Mouse (Mus musculus) inflammation-experienced regulatory T-cells (primary cell): ENCODE measurements around the gene Spint3. TPM values are rescaled to one million over a fixed set of nuclear protein-coding genes. Genes with fewer than 3 reads are reported as not detected.

Source experiments
- polyA plus RNA-seq, 2 experiments: library from polyadenylated mRNA; unstranded; fragments of 100-300 nt; shearing (Covaris generic); gene quantifications; one replicate each; pipeline ENCODE4 v1.2.1; 2017

Spint3 gene
- polyA plus RNA-seq, result not detected

DNA sequence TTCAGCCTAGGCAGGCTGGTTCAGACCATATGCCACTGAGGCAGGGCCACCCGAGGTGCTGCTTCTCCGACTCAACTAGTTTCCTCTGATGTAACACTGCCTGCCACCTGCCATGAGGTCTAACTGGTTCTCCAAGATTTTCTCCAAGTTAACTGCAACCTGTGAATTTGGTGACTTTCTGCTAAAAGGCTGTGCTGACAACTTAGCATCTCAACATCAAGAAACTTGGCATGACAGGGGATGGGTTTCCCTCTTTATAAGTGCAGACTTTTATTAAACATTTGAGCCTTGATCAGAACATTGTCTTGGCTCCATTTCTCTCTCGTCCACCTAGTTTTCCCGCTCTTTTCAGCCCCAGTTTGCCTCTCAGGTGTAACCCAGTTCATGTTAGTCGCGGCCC, at the start of gene Spint3:
Gene Spint3, minus strand, starts transcription at position 101 of the 400 bp plus-strand sequence.

DNA sequence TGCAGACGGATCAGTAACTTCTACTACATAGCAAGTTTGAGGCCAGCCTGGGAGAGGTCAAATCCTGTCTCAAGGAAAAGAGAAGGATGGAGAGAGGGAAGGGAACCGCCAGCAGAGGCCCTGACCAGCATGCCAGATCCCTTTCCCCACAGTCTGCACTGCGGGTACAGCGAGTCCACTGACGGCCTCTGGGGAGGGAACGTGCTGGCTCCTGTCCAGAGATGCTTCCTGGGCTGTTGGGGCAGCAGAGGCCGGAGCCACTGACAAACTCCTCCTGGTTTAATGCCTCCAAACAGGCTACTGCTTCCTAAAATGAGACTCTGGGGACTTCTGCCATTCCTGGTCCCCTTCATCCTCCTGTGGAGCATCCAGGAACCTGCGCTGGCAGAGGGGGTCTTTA, 40.2 kb upstream of the Spint3 start, which contains the start of the genes Wfdc6b and Wfdc8:
Gene Wfdc6b, plus strand, starts transcription at position 52 of the 400 bp plus-strand sequence.
Gene Wfdc8, minus strand, starts transcription at position 156 of the 400 bp plus-strand sequence.

DNA sequence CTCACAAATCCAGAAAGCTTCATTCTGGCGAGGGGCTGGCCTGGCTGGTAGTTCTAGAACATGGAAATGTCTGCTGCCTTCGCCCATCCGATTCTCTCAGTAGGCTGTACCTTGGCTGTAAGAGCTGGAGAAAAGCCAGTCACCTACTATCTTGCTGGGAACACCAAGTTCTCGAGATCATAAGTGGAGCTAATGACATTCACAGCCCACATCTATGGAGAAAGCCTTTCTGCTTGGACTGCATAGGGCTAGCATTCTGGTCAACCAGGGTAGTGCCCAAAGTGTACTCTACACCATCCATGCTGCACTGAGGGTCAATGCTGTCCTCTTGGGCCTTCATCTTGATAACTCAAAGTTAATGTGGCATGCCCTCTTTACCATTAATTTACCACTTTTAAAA, 20.2 kb upstream of the Spint3 start, which contains the start of gene Eppin:
Gene Eppin, minus strand, starts transcription at position 101 of the 400 bp plus-strand sequence.

DNA sequence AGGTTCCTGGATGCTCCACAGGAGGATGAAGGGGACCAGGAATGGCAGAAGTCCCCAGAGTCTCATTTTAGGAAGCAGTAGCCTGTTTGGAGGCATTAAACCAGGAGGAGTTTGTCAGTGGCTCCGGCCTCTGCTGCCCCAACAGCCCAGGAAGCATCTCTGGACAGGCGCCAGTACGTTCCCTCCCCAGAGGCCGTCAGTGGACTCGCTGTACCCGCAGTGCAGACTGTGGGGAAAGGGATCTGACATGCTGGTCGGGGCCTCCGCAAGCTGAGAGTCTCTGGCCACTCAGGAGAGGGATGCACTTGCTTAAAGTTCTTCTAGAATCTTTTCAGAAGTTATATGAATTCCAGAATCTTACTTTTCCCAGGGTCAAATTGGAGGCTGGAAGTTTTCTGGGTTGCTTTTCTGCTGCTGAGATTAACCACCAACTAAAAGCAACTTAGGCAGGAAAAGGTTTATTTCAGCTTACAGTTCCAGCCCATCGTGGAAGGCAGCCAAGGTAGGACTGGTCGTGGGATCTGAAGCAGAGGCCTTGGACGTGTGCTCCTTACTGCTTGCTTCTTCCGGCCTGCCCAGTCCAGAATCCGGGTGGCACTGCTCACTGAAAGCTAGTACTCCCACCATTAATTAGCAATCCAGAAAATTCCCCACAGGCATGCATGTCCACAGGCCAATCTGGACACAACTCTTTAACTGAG, 11.9 kb upstream of the Spint3 start, which contains the start of gene Wfdc6a:
Gene Wfdc6a, minus strand, starts transcription at position 423 of the 701 bp plus-strand sequence.

DNA sequence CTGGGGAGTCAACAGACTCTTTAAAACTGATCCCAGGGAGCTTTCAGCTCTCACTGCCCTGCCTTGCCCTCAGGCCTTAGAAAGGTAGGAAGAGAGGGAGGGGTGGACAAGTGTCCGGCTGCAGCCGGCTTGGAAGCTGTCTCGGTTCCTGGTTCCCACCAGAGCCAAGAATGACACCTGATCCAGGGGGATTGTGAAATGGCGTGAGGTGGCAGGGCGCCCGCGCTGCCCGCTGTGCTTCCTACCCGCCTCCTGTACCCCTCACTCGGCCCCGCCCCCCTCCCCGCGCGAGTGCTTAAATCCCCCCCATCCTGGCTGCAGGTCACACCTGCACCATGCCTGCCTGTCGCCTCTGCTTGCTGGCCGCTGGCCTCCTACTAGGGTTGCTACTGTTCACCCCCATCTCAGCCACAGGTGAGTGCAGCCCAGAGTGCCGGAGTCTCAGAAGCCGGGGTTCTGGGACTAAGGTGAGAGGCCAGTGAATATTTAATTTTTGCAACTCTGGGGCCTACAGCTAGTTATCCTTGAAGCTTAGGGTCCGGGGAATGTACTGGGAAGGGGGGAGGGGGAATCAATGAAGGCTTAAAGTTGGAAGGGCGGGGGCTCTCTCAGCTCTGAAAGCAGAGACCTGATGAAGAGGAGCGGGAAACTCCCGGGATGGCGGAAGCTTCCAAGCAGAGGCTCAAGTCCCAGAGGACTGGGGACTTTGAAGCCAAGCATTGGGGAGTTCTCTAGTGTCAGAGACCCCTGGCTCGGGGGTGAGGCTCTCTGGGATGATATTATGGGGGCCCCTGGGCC, 10.7 kb downstream of the Spint3 start, which contains the start of gene Wfdc2:
Gene Wfdc2, plus strand, starts transcription at position 23 of the 798 bp plus-strand sequence.

Other genes with a start within 250 kb of the Spint3 start
- gene Svs5, start 240.7 kb downstream of the Spint3 start, polyA plus RNA-seq, result under 1 TPM in 1 of 2 experiments, not detected in 1; 0.56 TPM
- gene Slpi, start 184.4 kb downstream of the Spint3 start, polyA plus RNA-seq, result 10 to 100 TPM in 1 of 2 experiments, 1 to 10 TPM in 1; 1.5 to 18.8 TPM
- under 1 TPM in 1 of 2 experiments, not detected in 1; 0.66 TPM for gene Rbpjl, start 170.3 kb downstream of the Spint3 start, polyA plus RNA-seq
- under 1 TPM; 0.11 to 0.73 TPM for gene Matn4, start 168.3 kb downstream of the Spint3 start, polyA plus RNA-seq
- 10 to 100 TPM in 1 of 2 experiments, 1 to 10 TPM in 1; 2.2 to 24.3 TPM for gene Sdc4, start 129.6 kb downstream of the Spint3 start, polyA plus RNA-seq
- gene Sys1, start 116.5 kb downstream of the Spint3 start, polyA plus RNA-seq, result 10 to 100 TPM; 81.2 to 96.0 TPM
- gene Gm20458, start 112.5 kb downstream of the Spint3 start, polyA plus RNA-seq, result 10 to 100 TPM; 19.7 to 21.3 TPM
- under 1 TPM; 0.41 to 0.62 TPM for gene Trp53tg5, start 99.7 kb downstream of the Spint3 start, polyA plus RNA-seq
- gene Dbndd2, start 87.4 kb downstream of the Spint3 start, polyA plus RNA-seq, result 1 to 10 TPM; 6.3 to 6.8 TPM
- gene Pigt, start 75.9 kb downstream of the Spint3 start, polyA plus RNA-seq, result 10 to 100 TPM; 27.1 to 28.8 TPM
- 1 to 10 TPM in 1 of 2 experiments, not detected in 1; 3.3 TPM for gene Wfdc2, start 11.0 kb downstream of the Spint3 start, polyA plus RNA-seq
- not detected for gene Wfdc6a, start 12.0 kb upstream of the Spint3 start, polyA plus RNA-seq
- not detected for gene Eppin, start 20.1 kb upstream of the Spint3 start, polyA plus RNA-seq
- gene Wfdc6b, start 40.1 kb upstream of the Spint3 start, polyA plus RNA-seq, result 1 to 10 TPM in 1 of 2 experiments, not detected in 1; 3.0 TPM
- 1 to 10 TPM in 1 of 2 experiments, not detected in 1; 1.6 TPM for gene Wfdc8, start 40.2 kb upstream of the Spint3 start, polyA plus RNA-seq
- not detected for gene Wfdc16, start 65.3 kb upstream of the Spint3 start, polyA plus RNA-seq
- under 1 TPM in 1 of 2 experiments, not detected in 1; 0.88 TPM for gene Wfdc10, start 82.6 kb upstream of the Spint3 start, polyA plus RNA-seq
- 1 to 10 TPM in 1 of 2 experiments, under 1 TPM in 1; 0.51 to 1.6 TPM for gene Wfdc9, start 83.1 kb upstream of the Spint3 start, polyA plus RNA-seq
- not detected for gene Wfdc11, start 100.6 kb upstream of the Spint3 start, polyA plus RNA-seq
- not detected for gene Wfdc13, start 111.6 kb upstream of the Spint3 start, polyA plus RNA-seq
- not detected for gene Spint4, start 125.0 kb upstream of the Spint3 start, polyA plus RNA-seq
- not detected for gene Spint5, start 141.8 kb upstream of the Spint3 start, polyA plus RNA-seq
- gene Wfdc3, start 172.5 kb upstream of the Spint3 start, polyA plus RNA-seq, result 1 to 10 TPM in 1 of 2 experiments, under 1 TPM in 1; 0.20 to 2.9 TPM
- gene Dnttip1, start 172.5 kb upstream of the Spint3 start, polyA plus RNA-seq, result 10 to 100 TPM; 61.3 to 61.5 TPM
- 1 to 10 TPM; 1.7 to 2.9 TPM for gene Ube2c, start 196.4 kb upstream of the Spint3 start, polyA plus RNA-seq
- gene Tnnc2, start 206.5 kb upstream of the Spint3 start, polyA plus RNA-seq, result not detected
- gene Snx21, start 212.4 kb upstream of the Spint3 start, polyA plus RNA-seq, result 1 to 10 TPM; 8.2 to 9.8 TPM
- gene Acot8, start 231.4 kb upstream of the Spint3 start, polyA plus RNA-seq, result 10 to 100 TPM; 29.7 to 34.5 TPM
- 10 to 100 TPM in 1 of 2 experiments, 1 to 10 TPM in 1; 8.2 to 11.0 TPM for gene Zswim3, start 231.6 kb upstream of the Spint3 start, polyA plus RNA-seq
- 10 to 100 TPM; 19.3 to 20.7 TPM for gene Zswim1, start 249.2 kb upstream of the Spint3 start, polyA plus RNA-seq